Mouse (Mus musculus): ENCODE data around the gene Far1.

GRCm38 (mm10) chr7:113515831-113516230, 2.2 kb downstream of the Far1 start:
- TF ChIP-seq CTCF (IDR thresholded peaks at IDR 0.05; ENCODE audit: low read depth) (no peak), EP300 (IDR thresholded peaks at IDR 0.05; ENCODE audit: low read depth) (no peak)

Data from heart, postnatal 0 days (tissue).